Mouse (Mus musculus) neural tube, embryonic 14.5 days (tissue): ENCODE measurements around the gene Rps6kc1. TPM values are rescaled to one million over a fixed set of nuclear protein-coding genes. Genes with fewer than 3 reads are reported as not detected.

Experiments
- ATAC-seq: fragments of 200-750 bp; cut with Nextera tagmentation; 2 replicates; pipeline ENCODE4 v1.8.0; 2017; ENCODE audit warnings: low read depth, mild to moderate bottlenecking, moderate TSS enrichment, moderate library complexity
- H3K27ac ChIP-seq: fragments of 300-500 bp; sonication (generic); 2 replicates; pipeline ENCODE4 v1.5.1; 2014; ENCODE audit warnings: low read depth, mild to moderate bottlenecking, control low read depth, low read length, moderate library complexity, mixed read lengths
- H3K27me3 ChIP-seq: fragments of 300-500 bp; sonication (generic); 2 replicates; pipeline ENCODE4 v1.6.1; 2014; ENCODE audit warnings: low read length; ENCODE audit not compliant: control insufficient read depth, insufficient read depth
- H3K36me3 ChIP-seq: fragments of 300-500 bp; sonication (generic); 2 replicates; pipeline ENCODE4 v1.6.1; 2014; ENCODE audit warnings: low read length, mixed read lengths; ENCODE audit not compliant: control insufficient read depth, insufficient read depth
- H3K4me1 ChIP-seq: fragments of 300-500 bp; sonication (generic); 2 replicates; pipeline ENCODE4 v1.6.1; 2014; ENCODE audit warnings: low read length; ENCODE audit not compliant: control insufficient read depth, insufficient read depth
- H3K4me2 ChIP-seq: fragments of 300-500 bp; sonication (generic); 2 replicates; pipeline ENCODE4 v1.6.1; 2014; ENCODE audit warnings: mild to moderate bottlenecking, low read depth, low read length, control low read depth
- H3K4me3 ChIP-seq: fragments of 300-500 bp; sonication (generic); 2 replicates; pipeline ENCODE4 v1.5.1; 2014; ENCODE audit warnings: low read depth, low read length, control low read depth, mixed read lengths
- H3K9ac ChIP-seq: fragments of 300-500 bp; sonication (generic); replicated peaks from 2 replicates; pipeline ENCODE4 v1.6.1; 2014; ENCODE audit warnings: low read depth, mild to moderate bottlenecking, control low read depth, low read length, mixed read lengths
- H3K9me3 ChIP-seq: fragments of 300-500 bp; sonication (generic); 2 replicates; pipeline ENCODE4 v1.6.1; 2016; ENCODE audit warnings: low read length; ENCODE audit not compliant: control insufficient read depth
- WGBS: fragments of 180-500 bp; shearing (Covaris S2); extraction: QIAGEN DNeasy Blood & Tissue Kit; methylation state at CpG from one replicate; pipeline ENCODE4 v1.1.7; 2014; 5-methylcytosine and 5-hydroxymethylcytosine counted together
- polyA plus RNA-seq: library from polyadenylated mRNA; unstranded; fragments of >200 nt; fragmentation: Nextera tagmentation; extraction: Ambion mirVana; gene quantifications from 2 replicates; pipeline ENCODE4 v1.2.1, GENCODE M21; 2014

Rps6kc1 gene
- polyA plus RNA-seq, 1 experiment from 2014 or later: 27.6 TPM

DNA sequence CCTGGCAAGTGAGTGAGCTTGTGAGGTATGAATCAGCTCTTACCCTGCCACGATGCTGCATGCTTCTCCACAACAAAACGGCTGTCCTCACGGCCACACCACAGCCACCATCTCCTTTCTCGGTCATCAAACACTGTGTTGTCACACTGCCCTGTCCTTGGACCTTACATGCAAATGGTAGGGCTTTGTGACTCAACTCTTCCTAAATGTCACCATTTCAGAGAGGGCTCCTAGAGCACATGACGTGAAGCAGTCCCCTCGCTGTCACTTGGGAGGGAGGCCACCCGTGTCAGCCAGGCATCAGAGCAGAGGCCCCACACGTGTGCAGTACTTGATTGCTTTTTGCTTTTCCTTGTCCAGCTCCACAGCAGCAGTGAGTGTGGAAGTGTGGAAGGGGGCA, 104.8 kb downstream of the Rps6kc1 start:
- H3K4me3 ChIP-seq: no peak overlapping the region
- H3K9ac ChIP-seq: no peak overlapping the region
- ATAC-seq: no peak
- 89% methylated on average over 8 of the region's 8 CpGs for WGBS
- no peak overlapping the region for H3K4me2 ChIP-seq
- no peaks in the 10 kb centered on the region for H3K27me3 ChIP-seq
- peaks cover 9% of the 10 kb centered on the region for H3K4me1 ChIP-seq
- no peaks in the 10 kb centered on the region for H3K36me3 ChIP-seq
- H3K27ac ChIP-seq: no peak overlapping the region
- no peaks in the 10 kb centered on the region for H3K9me3 ChIP-seq

DNA sequence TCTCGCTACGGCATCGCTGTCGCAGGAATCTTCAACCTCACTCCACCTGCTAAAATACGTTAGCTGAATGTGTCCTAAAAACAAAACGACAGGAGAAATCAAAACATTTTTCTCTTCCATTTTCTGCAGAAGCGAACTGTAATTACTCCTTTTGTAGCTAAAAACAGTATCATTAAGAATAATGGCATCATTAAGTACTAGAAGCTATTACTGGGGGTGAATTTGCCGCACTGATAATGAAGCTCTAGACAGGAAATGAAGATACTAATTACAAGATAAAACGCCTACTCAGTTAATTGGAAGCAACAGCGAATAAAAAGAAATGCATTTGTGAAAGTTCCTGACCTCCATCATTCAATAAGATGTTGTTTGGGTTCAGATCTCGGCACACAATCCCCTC, 112.9 kb downstream of the Rps6kc1 start:
- Histone ChIP-seq H3K9ac (no peak overlapping the region), H3K4me3 (no peak overlapping the region), H3K27ac (no peak overlapping the region), H3K4me1 (no peaks in the 10 kb centered on the region; the same call in 1 of the 2 replicates), H3K4me2 (no peak overlapping the region), H3K9me3 (no peaks in the 10 kb centered on the region), H3K27me3 (no peaks in the 10 kb centered on the region), H3K36me3 (no peaks in the 10 kb centered on the region)
- 74% methylated on average over 11 of the region's 11 CpGs for WGBS
- no peak for ATAC-seq

DNA sequence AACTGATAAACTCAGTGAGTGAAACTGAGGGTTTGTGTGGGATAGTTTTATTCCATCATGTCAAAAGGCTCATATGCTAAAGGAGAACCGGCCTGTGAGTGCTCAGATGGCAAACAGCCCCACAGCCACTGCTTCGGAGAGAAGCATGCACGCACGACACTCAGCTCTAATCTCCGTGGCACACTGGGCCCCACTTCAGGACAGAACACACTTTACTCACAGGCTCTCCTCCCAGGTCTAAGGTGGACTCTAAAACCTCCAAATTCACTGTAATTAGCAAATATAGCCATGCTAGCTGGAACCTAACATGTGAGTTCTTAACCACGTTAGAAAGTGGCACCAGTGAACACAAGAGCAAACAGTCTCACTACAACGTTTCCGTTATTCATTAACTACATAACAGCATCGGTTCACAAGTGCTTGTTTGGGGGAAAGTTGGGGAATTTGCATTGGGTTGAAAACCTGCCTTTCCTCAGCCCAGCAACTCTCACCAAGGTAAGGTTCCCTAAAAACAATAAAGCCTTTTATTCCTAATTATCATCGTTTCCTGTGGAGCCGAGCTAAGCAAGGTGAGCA, 114.0 kb downstream of the Rps6kc1 start:
- no peaks in the 10 kb centered on the region for H3K27me3 ChIP-seq
- no peak overlapping the region for H3K9ac ChIP-seq
- H3K4me1 ChIP-seq: no peaks in the 10 kb centered on the region; the same call in 1 of the 2 replicates
- H3K9me3 ChIP-seq: no peaks in the 10 kb centered on the region
- no peak overlapping the region for H3K4me3 ChIP-seq
- 67% methylated on average over 11 of the region's 11 CpGs for WGBS
- no peak overlapping the region for H3K4me2 ChIP-seq
- H3K27ac ChIP-seq: no peak overlapping the region
- peak; percentile 34 for ATAC-seq
- no peaks in the 10 kb centered on the region for H3K36me3 ChIP-seq

DNA sequence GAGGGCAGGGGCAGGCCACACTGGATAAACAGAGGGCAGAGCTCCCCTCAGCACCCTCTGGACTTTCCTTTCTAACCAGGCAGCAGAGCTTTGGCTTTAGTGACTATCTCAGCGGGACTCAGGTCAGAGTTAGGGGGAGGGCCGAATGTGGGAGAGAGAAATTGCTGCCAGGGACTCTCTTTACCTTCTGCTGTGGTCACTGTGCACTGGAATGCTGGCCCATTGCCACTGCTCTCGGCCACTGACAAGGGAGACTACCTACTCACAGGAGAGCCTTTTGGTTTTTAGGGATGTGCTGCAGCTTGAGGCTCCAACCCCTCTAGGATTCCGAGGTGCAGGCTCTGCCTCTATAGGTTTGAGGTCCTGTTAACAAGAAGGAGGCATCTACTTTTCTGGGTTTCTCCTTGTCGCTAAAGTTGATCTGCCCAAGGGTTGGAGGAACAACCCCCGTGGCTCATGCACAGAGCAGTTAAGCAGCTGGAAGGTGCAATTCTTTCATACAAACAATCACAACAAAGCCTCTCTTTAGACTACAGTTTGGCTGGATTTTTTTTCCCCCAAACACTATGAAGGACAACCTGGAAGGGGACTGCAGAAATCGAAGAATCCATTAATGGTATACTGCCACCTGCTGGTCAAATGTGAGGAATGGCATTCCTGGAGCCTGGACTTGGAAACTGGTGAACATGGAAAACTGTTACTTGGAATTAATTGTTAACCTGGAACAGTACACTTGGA, 114.7 kb downstream of the Rps6kc1 start:
- Histone ChIP-seq H3K9ac (no peak overlapping the region), H3K4me2 (no peak overlapping the region), H3K4me3 (no peak overlapping the region), H3K4me1 (no peaks in the 10 kb centered on the region; the same call in 1 of the 2 replicates), H3K9me3 (no peaks in the 10 kb centered on the region), H3K27ac (no peak overlapping the region), H3K27me3 (no peaks in the 10 kb centered on the region), H3K36me3 (no peaks in the 10 kb centered on the region)
- 41% methylated on average over 7 of the region's 7 CpGs for WGBS
- peak; percentile 75 for ATAC-seq

DNA sequence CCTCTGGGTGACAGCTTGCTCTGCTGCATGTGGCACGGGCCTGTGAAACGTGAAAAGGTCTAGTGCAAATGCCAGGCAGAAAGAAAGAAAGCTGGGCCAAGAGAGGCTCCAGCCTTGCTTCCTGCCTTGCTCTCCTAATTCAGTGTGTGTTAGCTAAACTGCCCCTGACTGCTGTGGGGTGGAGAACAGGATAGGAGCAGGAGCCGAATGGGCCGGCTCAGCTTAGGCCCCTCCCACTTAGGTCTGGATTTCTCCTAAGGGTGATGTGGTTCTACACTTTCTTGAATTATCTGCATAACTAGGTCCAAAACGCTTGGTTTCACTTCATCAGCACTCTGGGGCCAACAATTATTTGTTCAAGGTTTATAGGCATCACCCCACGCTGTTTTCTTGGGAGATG, 119.9 kb downstream of the Rps6kc1 start:
- no peak overlapping the region for H3K4me3 ChIP-seq
- H3K4me1 ChIP-seq: no peaks in the 10 kb centered on the region; the same call in 1 of the 2 replicates
- H3K9ac ChIP-seq: no peak overlapping the region
- H3K36me3 ChIP-seq: no peaks in the 10 kb centered on the region
- no peaks in the 10 kb centered on the region for H3K27me3 ChIP-seq
- WGBS: 79% methylated on average over 6 of the region's 6 CpGs
- ATAC-seq: no peak
- no peak overlapping the region for H3K4me2 ChIP-seq
- no peaks in the 10 kb centered on the region for H3K9me3 ChIP-seq
- H3K27ac ChIP-seq: no peak overlapping the region

DNA sequence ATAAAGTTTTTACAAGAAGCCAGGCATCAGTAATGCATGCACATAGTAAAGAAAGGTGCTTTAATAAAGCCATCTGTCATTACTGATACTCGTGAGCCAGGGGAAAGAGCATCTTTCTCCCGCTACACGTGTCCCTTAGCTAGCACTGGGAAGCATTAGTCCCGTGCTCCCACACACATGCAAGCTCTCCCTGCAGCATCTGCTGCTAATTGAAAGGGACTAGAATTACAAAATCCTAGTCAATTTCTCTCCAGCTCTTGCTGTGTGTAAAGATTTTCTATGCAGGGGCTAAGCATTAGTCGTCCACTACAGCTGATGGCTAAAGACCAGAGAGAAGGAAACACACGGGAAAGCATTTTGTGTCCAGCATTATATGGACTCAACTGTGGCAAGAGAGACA, 120.8 kb downstream of the Rps6kc1 start:
- H3K9me3 ChIP-seq: no peaks in the 10 kb centered on the region
- H3K4me3 ChIP-seq: no peak overlapping the region
- H3K4me1 ChIP-seq: no peaks in the 10 kb centered on the region
- H3K36me3 ChIP-seq: no peaks in the 10 kb centered on the region
- H3K4me2 ChIP-seq: no peak overlapping the region
- no peaks in the 10 kb centered on the region for H3K27me3 ChIP-seq
- no peak overlapping the region for H3K27ac ChIP-seq
- ATAC-seq: no peak
- no peak overlapping the region for H3K9ac ChIP-seq
- WGBS: 70% methylated on average over 6 of the region's 6 CpGs

DNA sequence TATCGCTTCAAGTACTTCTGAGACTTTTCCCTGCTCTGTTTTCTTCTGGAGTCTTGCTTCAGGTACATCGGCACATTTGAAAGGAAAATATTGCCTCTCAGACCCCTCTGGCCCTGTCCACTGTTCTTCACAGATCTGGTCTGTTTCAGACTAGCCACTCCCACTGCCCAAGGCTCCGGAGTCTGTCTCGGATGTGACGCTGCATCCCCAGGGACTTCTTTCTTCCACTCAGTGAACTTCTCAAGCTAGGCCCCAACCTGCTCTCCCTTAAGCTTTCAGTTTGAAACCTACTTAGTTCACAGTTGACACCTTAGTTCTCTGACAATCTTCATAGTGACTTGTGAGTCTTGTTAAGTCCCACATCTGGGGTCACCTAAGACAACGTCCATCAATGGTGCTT, 133.9 kb downstream of the Rps6kc1 start:
- no peak overlapping the region for H3K4me3 ChIP-seq
- ATAC-seq: no peak

DNA sequence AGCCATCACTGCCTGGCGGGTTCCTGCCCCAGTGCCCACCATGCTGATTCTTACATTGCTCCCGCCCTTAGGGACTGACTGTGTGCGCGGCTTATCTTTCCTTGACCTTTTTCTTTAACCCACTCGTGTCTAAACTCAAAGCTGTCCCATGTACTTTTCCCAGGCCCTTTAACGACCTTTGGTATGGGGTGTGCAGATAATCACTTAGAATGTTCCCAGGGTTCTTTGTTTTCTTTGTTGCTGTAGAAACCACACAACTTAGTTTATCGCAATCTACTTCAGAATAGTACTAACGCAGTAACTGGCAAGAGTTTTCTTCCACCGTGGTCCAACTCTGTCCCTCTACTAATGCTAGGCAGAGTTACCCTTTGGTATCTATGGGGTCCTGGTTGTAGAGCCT, 135.3 kb downstream of the Rps6kc1 start:
- H3K27ac ChIP-seq: no peak overlapping the region
- H3K36me3 ChIP-seq: 0 out of 2 replicates have a peak, but pooled peaks cover 4% of the 10 kb centered on the region
- no peak overlapping the region for H3K9ac ChIP-seq
- H3K4me2 ChIP-seq: no peak overlapping the region
- ATAC-seq: no peak
- no peak overlapping the region for H3K4me3 ChIP-seq
- WGBS: 92% methylated on average over 9 of the region's 9 CpGs
- no peaks in the 10 kb centered on the region for H3K27me3 ChIP-seq
- no peaks in the 10 kb centered on the region for H3K9me3 ChIP-seq
- H3K4me1 ChIP-seq: no peaks in the 10 kb centered on the region

More for the DNA sequence above, 133.9 kb downstream of the Rps6kc1 start:
- Histone ChIP-seq H3K9ac (no peak overlapping the region), H3K9me3 (no peaks in the 10 kb centered on the region), H3K4me1 (no peaks in the 10 kb centered on the region), H3K27me3 (no peaks in the 10 kb centered on the region), H3K36me3 (0 out of 2 replicates have a peak, but pooled peaks cover 4% of the 10 kb centered on the region), H3K27ac (no peak overlapping the region), H3K4me2 (no peak overlapping the region)
- 73% methylated on average over 6 of the region's 6 CpGs for WGBS

DNA sequence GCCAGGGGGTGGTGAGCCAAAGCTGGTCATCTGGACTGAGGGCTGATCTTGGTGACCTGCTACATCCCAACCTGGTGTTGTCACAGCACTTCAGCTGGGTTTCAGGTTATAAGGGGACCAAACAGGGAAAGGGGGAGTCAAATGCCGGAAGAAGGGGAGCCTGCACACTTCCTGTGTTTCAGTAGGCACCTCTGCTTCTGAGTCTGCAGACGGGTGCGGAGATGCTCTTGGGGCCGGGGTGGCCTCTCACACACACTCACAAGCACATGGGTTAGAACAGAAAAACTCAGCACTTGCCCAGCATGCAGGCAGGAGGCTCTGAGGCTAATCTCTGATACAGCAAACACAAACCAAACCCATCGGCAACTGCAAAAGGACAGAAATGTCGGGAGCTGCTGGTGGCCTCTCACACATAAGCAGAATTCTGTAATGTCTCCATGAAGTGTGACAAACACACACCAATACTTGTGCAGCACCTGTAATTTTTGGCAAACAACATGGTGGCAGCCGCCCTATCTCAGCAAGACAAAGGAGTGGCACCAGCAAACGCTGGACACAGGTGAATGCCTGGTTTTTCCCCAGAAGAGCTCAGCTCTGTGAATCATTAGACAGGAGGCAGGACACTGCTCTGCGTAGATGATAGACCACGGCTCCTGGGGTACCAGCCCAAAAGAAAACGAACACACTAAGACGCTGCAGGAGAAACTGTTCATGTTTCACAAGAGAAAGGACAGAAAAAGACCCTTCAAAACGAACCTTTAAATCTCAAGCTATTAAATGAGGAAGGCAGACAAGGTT, 139.3 kb downstream of the Rps6kc1 start:
- H3K27ac ChIP-seq: no peak overlapping the region
- no peak for ATAC-seq
- H3K4me1 ChIP-seq: no peaks in the 10 kb centered on the region
- no peak overlapping the region for H3K9ac ChIP-seq
- WGBS: 85% methylated on average over 13 of the region's 13 CpGs
- H3K27me3 ChIP-seq: no peaks in the 10 kb centered on the region
- H3K4me2 ChIP-seq: no peak overlapping the region
- no peak overlapping the region for H3K4me3 ChIP-seq
- H3K9me3 ChIP-seq: no peaks in the 10 kb centered on the region
- H3K36me3 ChIP-seq: 0 out of 2 replicates have a peak, but pooled peaks cover 4% of the 10 kb centered on the region
